Mouse (Mus musculus): ENCODE results near the gene Scoc. TPM values are rescaled to one million over a fixed set of nuclear protein-coding genes. Genes with fewer than 3 reads are reported as not detected.
A peak's percentile ranks its signal among the peaks of the same experiment; 100 is the strongest.

Scoc gene
- total RNA-seq (2015; ENCODE audit: low replicate concordance) (40.9 and 47.0 TPM in 2 replicates), total RNA-seq (2017; ENCODE audit: low replicate concordance) (52.7 and 55.6 TPM in 2 replicates)

DNA sequence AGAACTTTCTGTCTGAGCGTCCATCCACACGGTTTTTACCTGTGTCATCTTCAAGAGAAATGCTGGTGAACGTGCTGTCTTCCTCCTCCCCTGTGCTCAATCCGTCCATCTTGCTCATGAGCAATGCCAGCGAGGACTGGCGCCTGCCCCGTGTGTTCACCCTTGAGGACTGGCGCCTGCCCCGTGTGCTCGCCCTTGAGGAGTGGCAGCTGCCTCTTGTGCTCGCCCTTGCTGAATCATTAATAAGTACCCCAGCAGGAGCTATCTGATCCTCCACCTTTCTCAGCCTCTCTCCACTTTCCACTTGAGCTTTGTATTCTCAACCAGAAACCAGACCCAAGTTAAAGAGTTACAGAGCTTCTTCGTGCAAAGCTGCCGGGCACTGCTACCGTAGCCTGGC is at the start of gene Scoc:
TSS of gene Scoc (minus strand) at position 170 of the 400 bp plus-strand sequence.
- no peak for ATAC-seq (replicated peaks; ENCODE audit: low FRiP score, poor library complexity, severe bottlenecking)

DNA sequence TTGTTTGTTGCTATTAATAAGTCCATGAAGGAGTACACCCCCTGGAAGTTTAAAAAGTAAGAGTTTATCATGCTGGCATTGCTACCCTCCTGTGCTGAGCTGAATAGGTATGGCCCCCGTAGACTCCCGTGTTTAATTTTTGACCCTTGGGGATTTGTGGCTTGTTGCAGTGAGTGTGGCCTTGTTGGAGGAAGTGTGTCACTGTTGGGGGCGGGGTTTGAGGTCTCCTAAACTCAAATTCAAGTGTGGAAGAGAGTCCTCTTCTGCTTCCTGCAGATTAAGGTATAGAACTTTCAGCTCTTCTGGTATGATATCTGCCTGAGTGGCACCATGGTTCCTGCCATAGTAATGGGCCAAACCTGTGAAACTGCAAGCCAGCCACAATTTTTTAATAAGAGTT is 1.4 kb upstream of the Scoc start:
- ATAC-seq (replicated peaks; ENCODE audit: low FRiP score, poor library complexity, severe bottlenecking) = no peak

GRCm38 (mm10) chr8:83457121-83457520 is 1.1 kb downstream of the Scoc start:
- ATAC-seq (replicated peaks; ENCODE audit: low FRiP score, poor library complexity, severe bottlenecking) = no peak

GRCm38 (mm10) chr8:83451056-83451455 is 7.1 kb downstream of the Scoc start:
- ATAC-seq (replicated peaks; ENCODE audit: low FRiP score, poor library complexity, severe bottlenecking) = peak; percentile 80

DNA sequence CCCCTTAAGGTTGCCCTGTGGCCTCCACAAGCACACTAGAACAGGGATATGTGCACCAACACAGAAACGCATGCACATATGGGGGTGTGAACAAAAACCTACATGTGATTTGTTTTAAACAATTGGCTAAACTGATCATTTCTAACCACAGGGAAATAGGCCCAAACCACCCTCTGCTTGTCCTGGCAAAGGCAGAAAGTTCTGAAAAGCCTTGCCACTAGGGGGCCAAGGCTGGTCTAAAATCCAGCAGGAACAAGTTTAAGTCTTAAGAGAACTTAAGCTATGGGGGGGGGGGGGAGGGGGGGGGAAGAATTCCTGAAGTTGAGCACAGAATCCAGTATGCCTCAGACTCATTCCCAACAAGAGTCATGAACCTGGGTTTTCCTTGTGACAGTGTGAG is 8.2 kb downstream of the Scoc start:
- ATAC-seq (replicated peaks; ENCODE audit: low FRiP score, poor library complexity, severe bottlenecking) = peak; percentile 58; the same call in 1 of the 2 replicates

GRCm38 (mm10) chr8:83443052-83443400 is 15.2 kb downstream of the Scoc start:
- no peak for ATAC-seq (replicated peaks; ENCODE audit: low FRiP score, poor library complexity, severe bottlenecking)

DNA sequence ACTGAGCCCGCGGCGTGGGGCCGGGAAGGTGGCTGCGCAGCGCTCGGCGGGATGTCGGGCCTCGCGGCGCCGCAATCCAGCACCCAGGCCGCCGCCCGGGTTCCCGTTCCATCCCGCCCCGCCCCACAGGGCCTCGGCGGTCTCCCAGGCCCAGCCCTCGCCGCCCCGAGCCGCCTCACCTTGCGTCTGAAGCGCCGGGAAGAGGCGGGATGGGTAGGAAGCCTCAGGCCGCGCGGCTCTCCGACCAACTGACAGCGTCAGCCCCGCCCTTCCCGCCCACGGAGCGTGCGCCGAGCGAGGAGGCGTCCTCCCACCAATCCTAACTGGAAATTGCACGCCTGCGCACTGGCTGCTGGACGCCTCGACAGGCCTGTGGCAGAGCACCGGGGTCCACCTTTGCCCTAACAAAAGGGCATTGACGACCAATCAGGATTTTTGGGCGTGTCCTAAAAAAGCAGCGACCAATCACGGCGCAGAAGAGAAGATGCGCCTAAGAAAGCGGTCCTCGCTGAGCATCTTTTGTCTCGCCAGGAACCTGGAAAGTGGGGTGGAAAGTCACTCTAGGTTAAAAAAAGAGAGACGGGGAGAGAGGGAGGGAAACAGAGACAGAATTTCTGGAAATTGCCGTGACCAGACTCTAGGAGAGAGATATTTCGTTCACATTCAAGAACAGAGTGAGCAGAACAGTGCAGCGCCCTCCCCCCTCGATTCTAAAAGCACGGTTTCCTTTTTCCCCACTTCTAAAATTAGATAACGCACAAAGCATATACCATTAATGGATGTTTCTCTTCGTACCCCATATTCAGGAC is 15.7 kb downstream of the Scoc start:
- peak; percentile 97 for ATAC-seq (replicated peaks; ENCODE audit: low FRiP score, poor library complexity, severe bottlenecking)

- ATAC-seq (replicated peaks; ENCODE audit: low FRiP score, poor library complexity, severe bottlenecking) = peak; percentile 46
These were observed 16.4 kb downstream of the Scoc start for GRCm38 (mm10) chr8:83441656-83442242.

GRCm38 (mm10) chr8:83437077-83437476 is 21.1 kb downstream of the Scoc start:
- ATAC-seq (replicated peaks; ENCODE audit: low FRiP score, poor library complexity, severe bottlenecking) = no peak

- ATAC-seq (replicated peaks; ENCODE audit: low FRiP score, poor library complexity, severe bottlenecking) = peak; percentile 88
These were observed 29.1 kb downstream of the Scoc start for GRCm38 (mm10) chr8:83429071-83429524.

- ATAC-seq (replicated peaks; ENCODE audit: low FRiP score, poor library complexity, severe bottlenecking) = peak; percentile 15
These were observed 29.6 kb downstream of the Scoc start for GRCm38 (mm10) chr8:83428621-83429020.

GRCm38 (mm10) chr8:83426949-83427348 is 31.2 kb downstream of the Scoc start:
- ATAC-seq (replicated peaks; ENCODE audit: low FRiP score, poor library complexity, severe bottlenecking) = 0 out of 2 replicates have a peak, but pooled peaks have one; percentile 18

DNA sequence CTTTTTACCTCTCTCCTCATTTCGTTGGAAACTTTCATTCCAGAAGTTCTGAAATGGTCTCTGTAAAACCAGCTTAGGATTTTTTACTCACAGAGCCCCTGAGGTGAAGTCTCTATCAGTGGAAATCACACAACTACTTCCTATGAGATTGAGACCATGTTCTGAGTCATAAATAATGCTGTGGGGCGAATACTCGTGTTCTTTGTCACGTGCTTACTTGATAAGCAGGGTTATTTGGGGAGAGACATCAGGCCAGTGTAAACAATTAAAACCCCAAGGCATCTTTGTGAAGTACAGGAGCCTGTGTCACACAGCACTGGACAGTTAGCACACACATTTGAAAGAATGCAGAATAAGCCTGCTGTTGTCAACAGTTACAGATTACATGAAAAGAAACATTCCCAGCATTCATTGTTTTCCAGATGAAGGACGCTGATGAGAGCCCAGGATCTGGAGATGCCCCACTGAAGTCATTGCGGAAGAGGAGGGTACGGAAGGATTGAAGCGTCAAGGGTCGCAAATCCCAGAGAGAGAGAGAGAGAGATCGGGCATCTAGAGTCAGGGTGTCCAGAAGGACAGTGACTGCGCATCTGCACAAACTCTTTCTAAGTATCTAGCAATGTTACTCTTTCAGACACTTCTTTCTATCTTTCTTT is 32.0 kb downstream of the Scoc start:
- ATAC-seq (replicated peaks; ENCODE audit: low FRiP score, poor library complexity, severe bottlenecking) = no peak

DNA sequence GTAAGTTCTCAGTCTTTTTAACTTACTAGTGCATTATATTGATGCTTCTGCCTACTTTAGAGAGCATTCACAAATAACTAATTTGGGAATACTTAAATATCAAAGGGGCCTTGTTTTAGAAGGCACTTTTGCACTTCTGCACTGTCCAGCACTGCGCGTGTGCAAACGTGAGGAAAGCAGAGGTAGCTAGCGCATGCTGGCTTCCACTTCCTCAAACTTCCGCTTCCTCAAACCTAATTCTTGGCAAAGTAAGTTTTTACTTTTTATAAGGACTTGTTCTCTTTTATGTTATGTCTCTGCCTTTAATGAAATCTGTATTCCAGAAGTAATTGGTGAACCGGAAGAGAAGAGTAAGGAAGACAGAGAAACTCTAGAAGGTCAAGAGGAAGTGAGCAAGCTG is 33.0 kb downstream of the Scoc start:
- no peak for ATAC-seq (replicated peaks; ENCODE audit: low FRiP score, poor library complexity, severe bottlenecking)

DNA sequence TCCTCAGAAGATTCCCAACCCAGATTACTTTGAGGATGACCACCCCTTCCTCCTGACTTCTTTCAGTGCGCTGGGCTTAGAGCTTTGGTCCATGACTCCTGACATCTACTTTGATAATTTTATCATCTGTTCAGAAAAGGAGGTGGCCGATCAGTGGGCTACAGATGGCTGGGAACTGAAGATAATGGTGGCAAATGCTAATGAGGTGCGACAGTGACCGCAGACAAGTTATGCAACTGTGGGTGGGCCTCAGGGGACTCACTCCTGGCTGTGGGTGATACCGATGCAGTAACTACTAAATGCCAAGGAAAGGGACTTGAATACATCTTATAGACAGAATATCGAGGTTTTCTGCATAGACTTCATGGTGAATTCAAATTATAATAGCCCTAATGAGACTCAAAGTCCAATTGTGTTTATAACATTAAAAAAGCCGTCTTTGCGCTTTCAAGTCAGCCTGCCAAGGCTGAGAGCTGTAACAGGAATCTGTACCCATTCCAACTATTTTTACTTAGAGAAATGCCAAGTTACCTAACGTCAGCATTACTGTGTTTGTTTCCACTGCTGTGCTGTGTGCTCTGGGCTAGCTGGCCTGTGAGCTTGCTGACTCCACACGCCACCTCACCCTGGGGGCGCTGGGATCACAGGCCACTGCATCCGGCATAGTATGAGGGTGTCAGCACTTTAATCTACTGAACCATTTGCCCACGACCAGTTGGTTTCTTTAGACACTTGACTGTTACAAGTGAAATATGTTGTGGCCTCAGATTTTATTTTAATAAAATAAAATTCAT is 35.0 kb downstream of the Scoc start:
- peak; percentile 93 for ATAC-seq (replicated peaks; ENCODE audit: low FRiP score, poor library complexity, severe bottlenecking)

GRCm38 (mm10) chr8:83421354-83421753 is 36.8 kb downstream of the Scoc start:
- no peak for ATAC-seq (replicated peaks; ENCODE audit: low FRiP score, poor library complexity, severe bottlenecking)

- no peak for ATAC-seq (replicated peaks; ENCODE audit: low FRiP score, poor library complexity, severe bottlenecking)
These were observed 39.2 kb downstream of the Scoc start for GRCm38 (mm10) chr8:83418805-83419516.

GRCm38 (mm10) chr8:83417970-83418369 is 40.2 kb downstream of the Scoc start:
- no peak for ATAC-seq (replicated peaks; ENCODE audit: low FRiP score, poor library complexity, severe bottlenecking)

DNA sequence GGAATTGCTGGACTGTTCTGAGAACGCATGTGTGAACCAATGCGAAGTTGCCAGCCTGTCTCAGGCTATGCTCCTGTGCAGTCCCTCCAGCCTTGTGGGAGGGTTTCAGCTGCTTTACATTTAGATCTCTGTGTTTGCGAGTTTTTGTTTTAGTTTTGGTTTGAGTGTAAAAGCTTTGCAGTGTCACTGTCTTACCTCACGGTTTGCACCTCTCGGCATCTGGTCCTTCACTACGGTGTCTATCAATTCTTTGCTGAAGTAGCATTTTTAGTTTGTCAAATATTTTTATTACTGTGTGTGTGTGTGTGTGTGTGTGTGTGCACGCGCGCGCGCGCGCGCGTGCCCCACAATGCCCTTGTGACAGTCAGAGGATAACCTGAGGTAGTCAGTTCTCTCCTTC is 41.3 kb downstream of the Scoc start:
- no peak for ATAC-seq (replicated peaks; ENCODE audit: low FRiP score, poor library complexity, severe bottlenecking)
